Mouse (Mus musculus) gastrocnemius, adult 18-20 months (tissue): ENCODE measurements at regions not wholly inside any gene's neighbourhood (a gene's known extent, or its start where the extent isn't known, plus 50 kb on each side); places are given as distances from the start of the nearest gene placed in this dataset.

Experiments used
- microRNA-seq: library from miRNA; unstranded; fragments of <30 nt; microRNA quantifications from one replicate; pipeline ENCODE4 v1.2.0, GENCODE M21; 2021

Small RNA genes lying in the stretch of these regions (microRNA-seq; reads per million reads assigned to microRNA genes)
- gene Mir221 (368 reads per million, percentile 72 among the genes with 10 or more reads in this experiment), gene Mir222 (39.6 reads per million, percentile 46 among the genes with 10 or more reads in this experiment)
